Mouse (Mus musculus) layer of hippocampus, postnatal 10 days (tissue): ENCODE measurements around the gene Cldn7. TPM values are rescaled to one million over a fixed set of nuclear protein-coding genes. Genes with fewer than 3 reads are reported as not detected.

Experiments used
- DNase-seq, 2 experiments: peaks; one replicate each; pipeline ENCODE4 v3.0.0; 2021; ENCODE audit warnings: low spot score in 2 of 2
- total RNA-seq, 2 experiments: library from RNA; stranded (reverse); gene quantifications; 2 replicates each; pipeline ENCODE4 v1.2.3; 2021

The Cldn7 gene
- total RNA-seq, 2 experiments from 2014 or later = not detected

DNA sequence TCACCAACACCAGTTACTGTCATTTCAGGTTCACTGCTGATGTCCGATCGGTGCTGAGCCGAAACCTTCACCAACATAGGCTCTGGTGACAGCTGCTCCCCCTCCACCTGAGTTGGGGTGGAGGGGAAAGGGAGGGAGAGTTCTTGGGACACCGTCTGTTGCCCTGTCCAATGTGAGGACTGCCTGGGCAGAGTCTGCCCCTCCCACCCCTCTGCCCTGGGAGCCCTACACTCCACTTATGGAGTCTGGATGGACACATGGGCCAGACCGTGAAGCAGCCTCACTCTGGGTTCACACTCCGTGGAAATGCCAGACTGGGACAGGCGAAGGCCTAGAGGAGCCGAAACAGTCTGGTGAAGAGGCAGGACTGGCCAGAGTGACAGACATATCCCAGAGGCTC, 25.4 kb downstream of the Cldn7 start:
- no peak for DNase-seq

DNA sequence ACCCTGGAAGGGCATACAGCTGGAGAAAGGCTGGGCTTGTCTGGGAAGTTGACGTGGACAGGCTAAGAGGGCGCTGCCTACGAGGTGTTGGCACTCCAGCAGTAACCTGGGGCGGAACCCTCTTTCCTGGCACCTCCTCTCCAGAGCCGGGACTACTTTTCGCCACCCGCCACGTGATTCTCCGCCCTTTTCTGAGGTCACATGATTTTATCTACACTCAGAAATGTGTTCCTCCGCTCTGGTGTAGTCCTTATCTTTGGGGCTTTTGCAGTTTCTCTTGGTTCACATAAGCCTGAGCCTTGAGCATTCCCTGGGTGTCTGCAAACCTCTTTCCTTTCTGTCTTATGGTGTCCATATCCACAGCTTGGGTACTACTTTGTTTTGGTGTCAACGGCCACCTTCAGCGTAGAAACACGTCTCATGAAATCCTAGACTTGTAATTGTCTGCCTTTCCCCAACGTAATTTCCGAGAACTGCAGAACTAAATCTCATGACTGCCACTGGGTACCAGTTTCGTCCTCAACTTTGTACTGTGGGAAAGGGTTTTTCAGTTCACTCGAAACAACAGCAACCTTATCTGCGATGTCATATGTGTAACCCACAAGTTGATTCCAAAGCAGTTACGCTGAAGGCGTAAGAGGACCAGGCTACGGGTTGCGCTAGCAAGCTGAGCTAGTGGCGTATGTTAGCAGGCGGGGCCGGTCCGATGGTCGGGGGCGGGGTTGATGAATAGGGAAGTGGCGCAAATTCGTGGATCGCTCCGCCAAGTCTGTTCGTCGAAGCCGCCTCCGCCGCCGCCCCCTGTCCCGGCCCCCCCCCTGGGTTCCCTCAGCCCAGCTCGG, 26.5 kb downstream of the Cldn7 start, which contains the start of gene Gabarap:
Gene Gabarap (plus strand): TSS at position 294 of the 842 bp plus-strand sequence.
- peak; percentile 97 for DNase-seq

GRCm38 (mm10) chr11:69991711-69992110, 27.1 kb downstream of the Cldn7 start:
- DNase-seq = no peak

DNA sequence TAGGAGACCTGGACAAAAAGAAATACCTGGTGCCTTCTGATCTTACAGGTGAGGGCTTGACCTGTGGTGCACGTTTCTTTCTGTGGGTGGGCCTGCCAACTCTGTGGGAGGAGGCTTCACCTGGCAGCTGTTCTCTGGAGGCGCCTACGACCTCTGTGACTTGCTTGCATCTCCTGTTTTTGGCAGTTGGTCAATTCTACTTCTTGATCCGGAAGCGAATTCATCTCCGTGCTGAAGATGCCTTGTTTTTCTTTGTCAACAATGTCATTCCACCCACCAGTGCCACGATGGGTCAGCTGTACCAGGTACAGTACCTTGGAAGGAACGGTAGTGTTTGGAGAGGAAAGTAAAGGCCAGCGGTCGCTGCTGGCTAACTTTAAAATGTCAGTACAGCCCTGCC, 27.8 kb downstream of the Cldn7 start:
- DNase-seq = no peak

GRCm38 (mm10) chr11:69992932-69993331, 28.4 kb downstream of the Cldn7 start:
- no peak for DNase-seq

GRCm38 (mm10) chr11:69994401-69995090, 30.0 kb downstream of the Cldn7 start:
- no peak for DNase-seq

DNA sequence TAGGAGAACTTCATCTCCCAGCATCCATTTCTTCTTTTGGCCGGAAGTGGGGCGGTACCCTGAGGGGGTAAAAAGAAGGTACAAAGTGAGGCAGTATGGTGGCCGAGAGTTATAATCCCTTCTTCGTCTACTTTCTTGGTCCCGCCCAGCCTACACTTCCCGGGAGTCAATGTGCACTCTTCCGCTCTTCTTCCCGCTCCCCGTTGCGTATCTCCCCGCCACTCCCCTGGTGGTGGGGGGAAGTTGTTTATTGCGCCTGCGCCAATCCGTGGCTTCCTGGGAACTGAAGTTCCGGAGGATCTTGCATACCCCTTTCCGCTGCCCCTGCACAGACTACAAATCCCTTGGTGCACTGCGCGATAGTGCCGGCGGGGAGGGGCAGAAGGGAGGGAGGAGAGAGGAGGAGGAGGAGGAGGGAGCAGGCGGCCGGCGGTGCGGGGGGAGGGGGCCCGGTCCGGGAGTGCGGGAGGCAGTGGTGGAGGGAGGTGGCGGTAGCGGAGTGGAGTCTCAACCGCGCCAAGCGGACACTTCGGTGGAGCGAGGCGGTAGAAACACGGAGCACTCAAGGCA, 30.9 kb downstream of the Cldn7 start, which contains the start of gene Phf23:
Gene Phf23 (plus strand): TSS at position 387 of the 570 bp plus-strand sequence.
- peak; percentile 97 for DNase-seq

- DNase-seq = peak in 1 of 2 experiments; percentile 59
Measured at GRCm38 (mm10) chr11:69996161-69997061, 31.8 kb downstream of the Cldn7 start.

DNA sequence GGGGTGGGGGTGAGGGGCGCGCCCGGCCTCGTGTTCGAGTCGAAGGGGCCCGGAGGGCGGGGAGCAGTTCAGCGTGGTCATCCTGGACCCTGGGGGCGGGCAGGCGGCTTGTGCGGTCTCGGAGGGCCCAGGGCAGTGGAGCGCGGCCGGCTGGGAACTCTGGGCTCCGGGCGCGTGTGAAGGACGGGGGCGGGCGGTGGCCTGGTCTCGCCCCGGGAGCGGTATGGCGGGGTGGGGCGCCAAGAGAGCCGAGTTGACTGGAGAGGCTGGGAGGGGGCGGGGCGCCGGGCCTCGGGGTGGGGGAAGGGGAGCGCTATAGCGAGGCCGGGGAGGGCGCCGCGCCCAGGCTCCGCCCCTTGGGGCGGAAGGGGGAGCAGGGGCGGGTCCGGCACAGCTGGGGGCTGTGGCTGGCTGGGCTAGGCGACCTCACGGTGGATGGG, 32.5 kb downstream of the Cldn7 start:
- peak; percentile 69 to 81 for DNase-seq

DNA sequence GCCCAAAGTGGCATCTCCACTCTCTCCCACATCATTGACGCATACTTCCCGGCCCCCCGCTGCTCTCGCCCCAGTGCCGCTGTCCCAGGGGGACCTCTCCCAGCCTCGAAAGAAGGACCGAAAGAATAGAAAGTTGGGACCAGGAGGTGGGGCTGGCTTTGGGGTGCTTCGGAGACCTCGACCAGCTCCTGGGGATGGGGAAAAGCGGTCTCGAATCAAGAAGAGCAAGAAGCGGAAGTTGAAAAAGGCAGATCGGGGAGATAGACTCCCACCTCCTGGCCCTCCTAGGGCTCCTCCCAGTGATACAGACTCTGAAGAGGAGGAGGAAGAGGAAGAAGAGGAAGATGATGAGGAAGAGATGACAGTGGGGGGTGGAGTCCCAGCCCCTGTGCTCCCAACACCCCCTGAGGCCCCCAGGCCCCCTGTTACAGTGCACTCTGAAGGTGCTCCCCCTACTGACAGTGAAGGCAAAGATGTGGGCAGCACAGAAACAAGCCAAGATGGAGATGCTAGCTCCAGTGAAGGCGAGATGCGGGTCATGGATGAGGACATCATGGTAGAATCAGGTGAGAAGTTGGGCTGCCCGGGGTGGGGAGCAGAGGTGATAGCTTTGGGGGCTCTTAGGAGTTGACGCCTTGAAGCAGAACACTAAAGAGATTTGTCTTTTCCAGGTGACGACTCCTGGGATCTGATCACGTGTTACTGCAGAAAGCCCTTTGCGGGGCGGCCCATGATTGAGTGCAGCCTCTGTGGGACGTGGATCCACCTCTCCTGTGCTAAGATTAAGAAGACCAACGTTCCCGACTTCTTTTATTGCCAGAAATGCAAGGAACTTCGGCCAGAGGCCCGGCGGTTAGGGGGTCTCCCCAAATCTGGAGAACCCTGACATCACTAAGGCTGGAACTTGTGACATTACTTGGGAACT, 34.2 kb downstream of the Cldn7 start:
- DNase-seq = no peak

- DNase-seq = no peak
Measured at GRCm38 (mm10) chr11:69999666-70000065, 35.1 kb downstream of the Cldn7 start.

GRCm38 (mm10) chr11:70000396-70000898, 35.9 kb downstream of the Cldn7 start, which contains the start of gene Dvl2:
Gene Dvl2, plus strand, starts transcription at chr11:70000595.
- peak; percentile 85 to 87 for DNase-seq

GRCm38 (mm10) chr11:70001159-70001558, 36.6 kb downstream of the Cldn7 start:
- DNase-seq = no peak

GRCm38 (mm10) chr11:70001865-70002264, 37.3 kb downstream of the Cldn7 start:
- DNase-seq = peak in 1 of 2 experiments; percentile 57

DNA sequence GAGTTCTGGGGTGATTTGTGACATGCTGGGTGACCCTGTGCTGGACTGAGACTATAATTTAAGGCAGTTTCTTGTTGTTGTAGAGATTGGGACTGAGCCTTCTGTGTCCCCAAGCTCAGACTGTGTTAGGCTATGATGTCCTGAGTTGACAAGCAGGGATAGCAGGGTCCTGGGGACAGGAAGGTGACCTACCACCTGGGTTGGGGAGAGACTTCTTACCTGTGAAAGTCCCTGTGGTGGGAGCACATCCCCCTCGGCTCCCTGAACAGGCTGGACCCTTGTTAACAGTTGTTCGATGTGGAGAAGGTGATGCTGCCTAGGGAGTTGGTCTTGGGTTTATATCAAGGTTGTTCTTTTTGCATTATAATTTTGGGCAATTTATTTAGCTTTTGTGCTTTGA, 37.9 kb downstream of the Cldn7 start:
- no peak for DNase-seq

DNA sequence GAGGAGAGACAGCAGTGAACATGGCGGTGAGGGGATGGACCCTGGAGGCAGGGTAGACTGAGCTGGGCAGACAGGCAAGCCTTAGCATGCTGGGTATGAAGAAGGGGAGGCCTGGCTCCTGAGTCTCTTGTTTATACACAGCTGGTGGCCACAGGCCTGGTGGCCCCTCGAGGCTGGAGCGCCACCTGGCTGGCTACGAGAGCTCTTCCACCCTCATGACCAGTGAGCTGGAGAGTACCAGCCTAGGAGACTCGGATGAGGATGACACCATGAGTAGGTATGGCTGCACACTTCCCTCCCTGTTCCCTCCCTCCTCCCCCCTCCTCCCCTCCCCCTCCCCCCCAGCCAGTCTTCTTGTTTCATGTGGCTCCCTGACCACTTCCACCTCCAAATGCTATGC, 40.9 kb downstream of the Cldn7 start:
- DNase-seq = no peak

- DNase-seq = no peak
Measured at GRCm38 (mm10) chr11:70010033-70010432, 45.5 kb downstream of the Cldn7 start.

DNA sequence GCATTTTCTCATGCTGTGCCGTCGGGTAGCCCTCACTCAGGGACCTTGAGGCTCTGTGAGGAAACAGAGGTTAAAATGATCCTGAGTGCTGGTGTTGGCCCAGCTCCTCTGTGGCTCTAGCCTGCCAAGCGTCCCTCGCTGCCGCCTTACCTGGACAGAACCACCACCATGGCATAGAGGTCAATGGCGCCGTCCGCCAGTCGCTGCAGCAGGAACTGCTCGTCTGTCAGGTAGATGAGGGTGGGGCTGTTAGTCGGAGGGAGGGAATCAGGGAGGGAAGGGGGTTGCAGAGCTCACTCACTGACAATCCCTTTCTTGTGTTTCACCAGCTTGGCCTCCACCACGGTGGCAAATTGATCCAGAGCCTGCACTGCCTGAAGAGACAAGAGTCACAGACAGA, 46.0 kb downstream of the Cldn7 start:
- DNase-seq = no peak

DNA sequence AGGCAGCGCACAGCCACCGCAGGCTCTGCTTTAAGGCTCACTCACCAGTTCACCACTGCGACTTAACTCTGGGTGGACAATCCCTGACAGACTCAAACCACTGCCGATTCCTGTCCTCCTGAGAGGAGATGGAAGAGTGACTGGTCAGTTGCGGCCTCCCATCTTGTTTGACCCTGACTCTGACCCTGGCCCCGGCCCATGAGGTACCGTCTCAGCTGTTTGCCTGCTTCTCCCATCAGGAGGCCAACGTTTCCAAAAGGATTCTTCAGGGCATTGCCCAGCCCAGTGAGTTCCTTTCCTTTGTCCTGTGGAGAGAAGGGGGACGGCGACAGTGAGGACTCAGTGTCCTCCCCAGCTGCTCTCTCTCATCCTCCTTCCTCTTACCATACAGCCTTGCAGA, 46.4 kb downstream of the Cldn7 start:
- no peak for DNase-seq
